Comparison of ENCODE assay signal across 8 mouse cellular contexts in genomic region chr11:83441235-83441634, GRCm38 (mm10). TPM values are rescaled to one million over a fixed set of nuclear protein-coding genes. Genes with fewer than 3 reads are reported as not detected.
DNase-seq lines count a peak whose midpoint lies in the region; ATAC-seq and TF ChIP-seq lines count a peak whose summit lies in the region.

No protein-coding gene starts in this region.

- no peaks in the 10 kb centered on the region for H3K36me3 ChIP-seq in embryonic facial prominence, embryonic 14.5 days (ENCODE audit: control insufficient read depth, insufficient read depth, low read length)
- H3K36me3 ChIP-seq in midbrain, postnatal 0 days (ENCODE audit: insufficient read depth, low read length), result no peaks in the 10 kb centered on the region

- no peak for DNase-seq in left cerebral cortex, adult 2 months (ENCODE audit: extremely low spot score in 1 of 2, low spot score in 2 of 2)
- no peak for DNase-seq in left cerebral cortex, adult 18-20 months (ENCODE audit: low spot score in 2 of 2)
- no peak for DNase-seq in embryonic facial prominence, embryonic 14.5 days (ENCODE audit: low spot score)
- peak; percentile 53 to 68 for DNase-seq in heart, postnatal 36 days
- no peak for DNase-seq in midbrain, postnatal 0 days (ENCODE audit: low spot score)
- DNase-seq in embryo, embryonic 10 days (ENCODE audit: low spot score), result no peak
- no peak for DNase-seq in layer of hippocampus, postnatal 14 days (ENCODE audit: low spot score in 2 of 2)

- no peak for ATAC-seq in embryonic facial prominence, embryonic 14.5 days (ENCODE audit: low read depth)
- ATAC-seq in midbrain, postnatal 0 days (ENCODE audit: low FRiP score), result no peak
- ATAC-seq in cerebellum, adult (ENCODE audit: insufficient number of reproducible peaks, low FRiP score, low TSS enrichment), result no peak

- peak overlapping the region; percentile 60; the same call in 1 of the 2 replicates for H3K4me3 ChIP-seq in left cerebral cortex, adult 2 months
- H3K4me3 ChIP-seq in embryonic facial prominence, embryonic 14.5 days (ENCODE audit: low read depth, low read length), result peak overlapping the region; percentile 66; the same call in 1 of the 2 replicates
- H3K4me3 ChIP-seq in midbrain, postnatal 0 days (ENCODE audit: low read depth, low read length), result peak overlapping the region; percentile 56; the same call in 1 of the 2 replicates

- H3K9ac ChIP-seq in embryonic facial prominence, embryonic 14.5 days (ENCODE audit: low read depth, low read length), result no peak overlapping the region
- H3K9ac ChIP-seq in midbrain, postnatal 0 days (replicated peaks; ENCODE audit: low read length, poor library complexity, severe bottlenecking), result no peak overlapping the region

- intact Hi-C loops in left cerebral cortex, adult 2 months (cut with DNase I), result loop anchor here (10.0 kb wide), 1 partner anchor 194 kb away; no protein-coding TSS in a partner anchor
- intact Hi-C loops in heart, postnatal 36 days (cut with DNase I), result loop anchor here (2.0 to 5.0 kb wide), 2 partner anchors 191 to 298 kb away; no protein-coding TSS in a partner anchor

- H3K9me3 ChIP-seq in embryonic facial prominence, embryonic 14.5 days (ENCODE audit: control insufficient read depth, low read length), result no peaks in the 10 kb centered on the region
- no peaks in the 10 kb centered on the region for H3K9me3 ChIP-seq in midbrain, postnatal 0 days (ENCODE audit: low read length)

- H3K4me1 ChIP-seq in embryonic facial prominence, embryonic 14.5 days (ENCODE audit: control insufficient read depth, insufficient read depth, low read length), result peaks cover 4% of the 10 kb centered on the region
- no peaks in the 10 kb centered on the region for H3K4me1 ChIP-seq in midbrain, postnatal 0 days (ENCODE audit: insufficient read depth, low read length)

- peaks cover 54% of the 10 kb centered on the region for H3K27me3 ChIP-seq in embryonic facial prominence, embryonic 14.5 days (replicated peaks; ENCODE audit: control insufficient read depth, insufficient read depth, low read length)
- H3K27me3 ChIP-seq in midbrain, postnatal 0 days (ENCODE audit: insufficient read depth, low read length), result peaks cover 32% of the 10 kb centered on the region

- H3K4me2 ChIP-seq in embryonic facial prominence, embryonic 14.5 days (ENCODE audit: low read depth, low read length), result peak overlapping the region; percentile 89; the same call in 1 of the 2 replicates
- peak overlapping the region; percentile 84 for H3K4me2 ChIP-seq in midbrain, postnatal 0 days (ENCODE audit: low read depth, low read length, poor library complexity, severe bottlenecking)

- TF ChIP-seq CTCF in left cerebral cortex, adult 2 months (IDR thresholded peaks at IDR 0.05), result no peak
- no peak for TF ChIP-seq CTCF in midbrain, postnatal 0 days (IDR thresholded peaks at IDR 0.05)

- 36% methylated on average over 7 of the region's 7 CpGs for WGBS in embryonic facial prominence, embryonic 14.5 days
- WGBS in midbrain, postnatal 0 days, result 38% methylated on average over 7 of the region's 7 CpGs

- peak overlapping the region; percentile 29; the same call in 1 of the 2 replicates for H3K27ac ChIP-seq in left cerebral cortex, adult 2 months
- H3K27ac ChIP-seq in embryonic facial prominence, embryonic 14.5 days (replicated peaks; ENCODE audit: low read depth, low read length), result no peak overlapping the region
- H3K27ac ChIP-seq in midbrain, postnatal 0 days (ENCODE audit: low read depth, low read length), result no peak overlapping the region

RNA-seq across cellular contexts. Expression of gene 1700020L24Rik, which starts 3.8 kb away (rescaled TPM):
- total RNA-seq in left cerebral cortex, adult 2 months (2021), result not detected
- under 1 TPM; 0.47 to 0.53 TPM for total RNA-seq in left cerebral cortex, adult 18-20 months (2021)
- 0.54 and 0.77 TPM in 2 replicates for polyA plus RNA-seq in embryonic facial prominence, embryonic 14.5 days (2014; fragmentation: Nextera tagmentation; extraction: Ambion mirVana)
- not detected for total RNA-seq in heart, postnatal 36 days (2021)
- not detected in 2 replicates for total RNA-seq in midbrain, postnatal 0 days (2014; rRNA removed)
- polyA plus RNA-seq in midbrain, postnatal 0 days (2015; fragmentation: Nextera tagmentation; extraction: Ambion mirVana), result 0.57 and 0.79 TPM in 2 replicates
- not detected for total RNA-seq in layer of hippocampus, postnatal 14 days (2021)

RNA-seq across cellular contexts. Expression of gene Gas2l2, which starts 12.0 kb away (rescaled TPM):
- not detected for total RNA-seq in left cerebral cortex, adult 2 months (2021)
- total RNA-seq in left cerebral cortex, adult 18-20 months (2021), result not detected
- polyA plus RNA-seq in embryonic facial prominence, embryonic 14.5 days (2014; fragmentation: Nextera tagmentation; extraction: Ambion mirVana), result 0.08 and 0.38 TPM in 2 replicates
- not detected for total RNA-seq in heart, postnatal 36 days (2021)
- total RNA-seq in midbrain, postnatal 0 days (2014; rRNA removed), result 0.44 and 0.85 TPM in 2 replicates
- 0.52 and 0.67 TPM in 2 replicates for polyA plus RNA-seq in midbrain, postnatal 0 days (2015; fragmentation: Nextera tagmentation; extraction: Ambion mirVana)
- total RNA-seq in layer of hippocampus, postnatal 14 days (2021), result 1 to 10 TPM in 1 of 2 experiments, under 1 TPM in 1; 0.29 to 1.0 TPM

RNA-seq across cellular contexts. Expression of gene Mmp28, which starts 21.6 kb away (rescaled TPM):
- total RNA-seq in left cerebral cortex, adult 2 months (2021), result 1 to 10 TPM; 3.8 to 3.9 TPM
- total RNA-seq in left cerebral cortex, adult 18-20 months (2021), result 1 to 10 TPM; 2.5 to 3.9 TPM
- polyA plus RNA-seq in embryonic facial prominence, embryonic 14.5 days (2014; fragmentation: Nextera tagmentation; extraction: Ambion mirVana), result 4.3 and 4.7 TPM in 2 replicates
- 1 to 10 TPM; 4.6 to 6.6 TPM for total RNA-seq in heart, postnatal 36 days (2021)
- 5.4 and 5.5 TPM in 2 replicates for total RNA-seq in midbrain, postnatal 0 days (2014; rRNA removed)
- polyA plus RNA-seq in midbrain, postnatal 0 days (2015; fragmentation: Nextera tagmentation; extraction: Ambion mirVana), result 1.2 and 1.4 TPM in 2 replicates
- total RNA-seq in layer of hippocampus, postnatal 14 days (2021), result 1 to 10 TPM; 3.2 to 3.3 TPM

RNA-seq across cellular contexts. Expression of gene Taf15, which starts 31.7 kb away (rescaled TPM):
- total RNA-seq in left cerebral cortex, adult 2 months (2021), result 10 to 100 TPM; 71.9 to 74.1 TPM
- 10 to 100 TPM; 56.2 to 60.3 TPM for total RNA-seq in left cerebral cortex, adult 18-20 months (2021)
- 7.6 and 9.4 TPM in 2 replicates for polyA plus RNA-seq in embryonic facial prominence, embryonic 14.5 days (2014; fragmentation: Nextera tagmentation; extraction: Ambion mirVana)
- 10 to 100 TPM; 35.2 to 40.8 TPM for total RNA-seq in heart, postnatal 36 days (2021)
- 18.2 and 30.6 TPM in 2 replicates for total RNA-seq in midbrain, postnatal 0 days (2014; rRNA removed)
- polyA plus RNA-seq in midbrain, postnatal 0 days (2015; fragmentation: Nextera tagmentation; extraction: Ambion mirVana), result 6.5 and 9.6 TPM in 2 replicates
- total RNA-seq in layer of hippocampus, postnatal 14 days (2021), result 10 to 100 TPM; 64.1 to 65.9 TPM

RNA-seq across cellular contexts. Expression of gene Rasl10b, which starts 32.3 kb away (rescaled TPM):
- 100 to 1,000 TPM; 237 to 267 TPM for total RNA-seq in left cerebral cortex, adult 2 months (2021)
- total RNA-seq in left cerebral cortex, adult 18-20 months (2021), result 100 to 1,000 TPM; 268 to 269 TPM
- 2.3 and 2.9 TPM in 2 replicates for polyA plus RNA-seq in embryonic facial prominence, embryonic 14.5 days (2014; fragmentation: Nextera tagmentation; extraction: Ambion mirVana)
- 10 to 100 TPM; 45.8 to 69.1 TPM for total RNA-seq in heart, postnatal 36 days (2021)
- total RNA-seq in midbrain, postnatal 0 days (2014; rRNA removed), result 110 and 126 TPM in 2 replicates
- 43.9 and 44.3 TPM in 2 replicates for polyA plus RNA-seq in midbrain, postnatal 0 days (2015; fragmentation: Nextera tagmentation; extraction: Ambion mirVana)
- total RNA-seq in layer of hippocampus, postnatal 14 days (2021), result 100 to 1,000 TPM; 219 to 224 TPM

Comparison
In these comparisons a context has a peak if more than half of its experiments do, and no peak if none do; other contexts are left out.
1. DNase-seq: peak in heart, postnatal 36 days (2 of 2); none in left cerebral cortex, adult 2 months (0 of 2), left cerebral cortex, adult 18-20 months (0 of 2), embryonic facial prominence, embryonic 14.5 days (single experiment), midbrain, postnatal 0 days (single experiment), embryo, embryonic 10 days (single experiment) and layer of hippocampus, postnatal 14 days (0 of 2).
2. Peak in every context shown above with its lines, with median percentiles within 50 percentile points of each other: H3K4me3 ChIP-seq.